Mouse (Mus musculus): Measurements from ENCODE around the gene Selenom. TPM values are rescaled to one million over a fixed set of nuclear protein-coding genes. Genes with fewer than 3 reads are reported as not detected.

Selenom gene
- total RNA-seq, 2 experiments from 2014 or later, result 50.1 to 58.0 TPM

DNA sequence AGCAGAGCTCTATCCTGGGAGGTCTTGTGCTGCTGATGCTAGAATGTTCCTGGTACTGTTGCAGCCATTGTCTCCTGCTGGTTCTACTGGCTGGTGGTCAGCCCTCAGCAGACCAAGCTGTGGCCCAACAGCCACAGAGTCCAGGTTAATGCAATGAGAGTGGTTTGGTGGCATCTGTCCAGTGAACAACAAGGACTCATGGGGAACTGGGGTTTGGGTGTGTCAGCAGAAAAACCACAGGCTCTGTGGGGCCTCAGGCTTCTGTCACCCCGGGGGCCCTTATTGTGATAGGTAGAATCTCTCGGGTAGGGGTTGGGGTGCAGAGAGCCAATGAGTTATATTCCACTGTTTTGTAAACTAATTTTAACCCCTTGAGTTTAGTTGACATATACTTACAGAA, 4.2 kb upstream of the Selenom start:
- DNase-seq (ENCODE audit: low spot score in 2 of 2), result no peak

DNA sequence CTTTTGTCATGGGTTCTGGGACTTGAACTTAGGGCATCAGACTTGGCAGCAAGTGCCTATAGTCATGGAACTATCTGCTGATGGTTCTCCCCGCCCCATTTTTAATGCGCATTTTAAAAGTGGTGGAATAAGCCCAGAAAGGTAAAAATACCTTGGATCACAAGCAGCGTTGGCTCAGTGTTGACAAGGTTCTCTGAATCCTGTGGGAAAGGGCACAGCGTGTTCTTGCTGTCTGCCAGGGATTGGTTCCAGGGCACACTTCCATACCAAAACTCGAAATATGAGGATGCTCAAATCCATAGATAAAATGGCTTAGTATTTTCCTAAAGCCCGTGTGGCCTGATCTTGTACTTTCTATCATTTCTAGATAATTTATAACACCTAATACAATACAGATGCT, 1.2 kb upstream of the Selenom start:
- no peak for DNase-seq (ENCODE audit: low spot score in 2 of 2)

DNA sequence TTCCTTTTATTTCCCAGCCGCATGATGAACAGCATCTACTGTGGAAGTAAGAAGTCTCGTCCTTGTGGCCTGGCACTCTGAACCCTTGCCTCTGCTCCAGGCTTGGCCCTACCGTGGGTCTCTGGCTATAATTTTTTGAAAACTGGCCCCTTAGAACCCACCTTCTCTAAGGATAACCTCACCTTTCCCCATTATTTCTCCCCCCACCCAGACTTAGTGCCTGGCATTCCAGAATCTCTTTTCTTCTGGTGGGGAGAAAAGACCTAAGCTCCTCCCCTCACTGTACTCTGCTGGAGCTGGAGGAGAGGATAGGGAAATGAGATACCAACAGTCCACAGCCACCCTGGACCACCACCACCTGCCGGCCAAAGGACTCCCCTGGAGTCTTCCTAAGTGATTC, 732 bp downstream of the Selenom start:
- DNase-seq (ENCODE audit: low spot score in 2 of 2), result no peak

DNA sequence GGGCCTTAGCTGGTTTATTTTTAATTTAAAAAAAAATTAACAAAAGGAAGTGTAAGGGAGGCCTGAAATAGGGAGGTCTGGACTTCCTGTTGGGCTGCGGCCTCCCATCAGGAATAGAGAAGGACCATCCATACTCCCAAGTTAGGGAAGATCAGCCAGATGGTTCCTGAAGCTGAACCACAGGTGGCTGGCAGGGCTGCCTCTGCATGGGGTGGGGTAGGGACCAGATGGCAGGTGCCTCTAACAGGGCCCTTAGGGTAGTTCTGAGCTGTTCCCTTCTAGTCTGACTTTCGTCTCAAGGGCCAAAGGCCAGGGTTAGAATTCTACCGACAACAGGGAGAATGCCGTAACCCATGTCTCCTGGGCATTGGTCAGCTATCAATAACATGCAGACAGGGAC, 1.2 kb downstream of the Selenom start:
- DNase-seq (ENCODE audit: low spot score in 2 of 2), result no peak

DNA sequence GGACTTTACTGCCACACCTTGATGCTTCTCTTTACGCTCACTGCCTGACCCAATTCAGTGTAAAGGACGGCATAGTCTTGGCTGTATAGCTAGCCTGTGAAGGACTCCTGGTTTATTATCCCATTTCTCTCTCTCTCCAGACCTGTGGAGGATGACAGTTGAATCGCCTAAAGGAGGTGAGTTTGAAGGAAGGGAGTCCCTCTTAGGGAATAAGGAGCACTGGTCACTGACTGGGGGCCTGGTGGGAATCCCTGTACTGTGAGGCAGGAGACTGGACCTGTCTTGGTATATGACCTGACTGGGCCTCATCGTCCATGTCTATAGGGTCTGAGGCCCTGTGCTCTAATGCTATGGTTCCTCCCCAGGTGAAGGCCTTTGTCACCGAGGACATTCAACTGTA, 1.6 kb downstream of the Selenom start:
- no peak for DNase-seq (ENCODE audit: low spot score in 2 of 2)

DNA sequence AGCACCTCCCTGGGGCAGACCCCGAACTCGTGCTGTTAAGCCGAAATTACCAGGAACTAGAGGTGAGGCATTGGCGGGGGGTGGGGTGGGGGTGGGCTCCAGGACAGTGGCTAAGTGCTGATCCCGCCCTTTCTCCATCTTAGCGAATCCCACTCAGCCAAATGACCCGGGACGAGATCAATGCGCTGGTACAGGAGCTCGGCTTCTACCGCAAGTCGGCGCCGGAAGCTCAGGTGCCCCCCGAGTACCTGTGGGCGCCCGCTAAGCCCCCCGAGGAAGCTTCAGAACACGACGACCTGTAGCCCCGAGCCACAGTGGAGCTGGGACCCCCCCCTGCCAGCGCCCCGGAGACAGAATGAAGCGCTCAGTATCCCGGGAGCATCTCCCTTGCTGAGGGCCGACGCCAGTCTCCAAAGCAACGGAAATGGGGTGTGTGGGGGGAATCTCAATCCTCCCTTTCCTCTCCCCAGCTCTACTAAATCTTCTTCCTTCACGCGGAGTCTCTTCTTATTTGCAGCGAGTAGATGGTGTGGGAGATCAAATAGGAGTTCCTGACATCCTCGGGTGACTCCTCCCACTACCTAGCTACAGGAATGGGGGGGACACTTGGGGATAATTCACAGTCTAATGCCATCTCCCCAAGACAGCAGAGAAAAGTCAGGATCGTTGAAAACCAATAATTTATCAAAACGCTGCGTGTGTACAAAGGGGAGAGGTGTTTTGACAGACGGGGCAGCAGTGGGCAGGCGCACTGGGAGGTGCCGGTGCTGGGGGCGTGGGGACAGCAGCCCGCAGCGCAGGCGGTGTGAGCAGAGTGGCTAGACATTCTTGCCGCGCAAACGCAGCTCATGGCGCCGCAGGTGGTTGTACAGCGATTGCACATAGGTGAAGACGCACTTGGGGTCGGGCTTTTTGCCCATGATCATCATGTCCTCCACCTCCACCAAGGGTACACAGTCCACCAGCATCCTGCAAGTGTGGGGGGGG, 2.7 kb downstream of the Selenom start:
- no peak for DNase-seq (ENCODE audit: low spot score in 2 of 2)

DNA sequence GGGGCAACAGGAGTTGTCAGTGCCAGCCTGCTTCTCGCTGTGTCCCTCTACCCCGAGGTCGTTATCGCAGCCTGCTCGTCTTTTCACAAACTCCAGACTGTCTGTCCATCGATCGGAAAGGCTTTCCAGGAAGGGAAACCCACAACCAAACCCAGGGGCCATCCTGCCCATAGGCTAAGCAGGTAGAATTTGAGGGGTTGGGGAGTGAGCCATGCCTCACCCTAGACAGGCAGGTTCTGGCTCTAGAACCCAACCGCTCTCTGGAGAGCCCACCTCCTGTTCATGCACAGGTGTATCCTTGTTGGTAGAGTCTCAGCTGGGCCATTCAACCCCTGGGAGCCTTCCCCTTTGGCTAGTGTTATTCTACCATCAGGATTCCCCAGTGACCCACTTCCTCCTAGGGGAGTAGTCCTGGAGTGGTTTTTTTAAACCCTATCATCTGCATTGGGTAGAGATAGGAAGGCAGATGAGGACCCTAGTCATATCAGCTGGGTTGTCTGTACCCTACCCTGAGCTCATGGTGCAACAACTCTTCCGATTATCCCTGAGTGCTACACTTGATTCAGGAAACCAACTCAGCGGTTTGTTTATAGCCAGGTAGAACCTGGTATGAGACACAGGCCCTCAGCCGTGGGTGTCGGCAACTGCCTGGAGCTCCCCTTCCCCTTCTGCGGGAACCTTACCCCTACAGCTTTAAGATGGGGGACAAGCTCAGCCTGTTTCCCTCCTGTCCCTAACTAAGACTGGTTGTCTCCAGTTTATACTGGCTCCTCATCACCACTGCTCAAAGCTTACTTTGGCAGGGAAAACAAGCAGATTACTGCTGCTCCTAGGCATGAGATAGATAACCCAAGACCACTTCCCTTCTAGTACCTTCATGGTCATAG, 3.6 kb downstream of the Selenom start:
- no peak for DNase-seq (ENCODE audit: low spot score in 2 of 2)

DNA sequence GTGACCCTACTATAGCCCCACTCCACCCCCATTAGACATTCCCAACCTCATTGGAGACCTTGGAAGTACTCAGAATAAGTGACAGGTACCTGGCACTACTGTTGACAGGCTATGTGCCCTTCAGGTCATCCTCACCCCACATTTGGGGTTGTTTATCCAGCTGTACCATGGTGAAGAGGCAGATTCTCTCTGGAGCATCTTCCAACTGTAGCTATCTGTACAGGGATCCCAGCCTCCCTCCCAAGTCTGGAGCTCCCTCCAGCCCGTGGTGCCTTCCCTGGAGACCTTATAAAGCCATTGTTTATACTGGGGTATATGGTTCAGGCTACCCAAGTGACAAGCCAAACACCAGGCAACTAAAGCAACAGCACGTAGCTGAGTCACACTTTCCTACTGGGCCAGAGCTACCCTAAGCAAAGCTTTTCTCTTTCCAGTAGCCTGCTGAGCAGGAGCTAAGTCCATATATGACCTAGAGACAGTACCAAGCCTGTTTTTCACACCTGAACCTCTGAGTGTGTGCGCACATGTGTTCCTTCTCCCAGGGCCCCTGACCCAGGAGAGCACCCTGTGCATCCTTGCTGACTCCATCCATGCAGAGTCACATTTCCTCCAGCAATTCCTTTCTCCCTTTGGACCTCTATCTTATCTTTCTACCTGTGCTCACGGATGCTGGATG, 4.7 kb downstream of the Selenom start:
- no peak for DNase-seq (ENCODE audit: low spot score in 2 of 2)

DNA sequence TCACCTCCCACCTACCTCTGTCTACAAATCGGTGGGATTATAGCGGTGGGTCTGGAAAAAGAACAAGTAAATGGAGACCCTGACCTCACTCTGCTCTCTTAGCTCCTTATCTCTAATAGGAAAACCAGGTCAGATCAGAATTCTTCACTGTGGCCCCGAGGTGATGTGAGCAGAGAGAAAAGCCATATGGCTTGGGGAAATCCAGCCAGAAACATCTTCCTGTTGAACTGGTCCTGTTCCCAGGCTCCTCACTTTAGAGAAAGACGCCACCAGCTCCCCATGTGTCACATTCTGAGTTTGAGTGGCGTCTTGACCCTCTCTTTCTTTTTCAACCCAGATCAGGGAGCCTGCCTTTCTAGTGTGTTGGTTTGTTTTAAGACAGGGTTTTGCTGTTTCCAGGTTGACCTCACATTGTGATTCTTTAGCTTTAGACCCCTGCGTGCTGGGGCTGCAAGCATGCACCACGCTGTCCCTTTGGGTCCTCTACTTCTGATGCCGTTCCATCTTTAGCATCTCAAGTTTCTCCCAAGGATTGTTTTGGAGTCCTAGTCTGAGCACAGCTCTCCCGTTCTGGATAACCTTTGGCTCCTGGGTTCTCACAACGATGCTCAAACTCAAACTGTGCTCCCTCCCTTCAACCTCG, 5.4 kb downstream of the Selenom start:
- no peak for DNase-seq (ENCODE audit: low spot score in 2 of 2)

DNA sequence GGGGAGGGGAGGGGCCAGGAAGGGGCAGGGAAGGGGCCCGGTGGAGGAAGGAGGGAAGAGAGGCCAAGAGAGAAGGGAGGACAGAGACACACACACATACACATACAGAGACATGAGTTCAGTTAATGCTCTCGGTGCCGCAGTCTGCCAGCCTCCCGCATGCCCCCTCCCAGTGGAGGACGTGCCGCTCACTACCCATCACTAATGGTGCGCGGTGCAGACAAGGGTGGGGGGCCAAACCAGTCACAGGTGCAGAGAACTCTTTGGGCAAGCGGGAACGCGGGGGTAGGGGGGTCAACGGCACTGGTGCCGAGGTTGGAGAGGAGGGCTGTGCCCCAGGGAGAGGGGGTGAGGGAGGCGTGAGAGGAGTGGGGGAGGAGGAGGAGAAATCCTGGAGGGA, 6.4 kb downstream of the Selenom start:
- no peak for DNase-seq (ENCODE audit: low spot score in 2 of 2)

DNA sequence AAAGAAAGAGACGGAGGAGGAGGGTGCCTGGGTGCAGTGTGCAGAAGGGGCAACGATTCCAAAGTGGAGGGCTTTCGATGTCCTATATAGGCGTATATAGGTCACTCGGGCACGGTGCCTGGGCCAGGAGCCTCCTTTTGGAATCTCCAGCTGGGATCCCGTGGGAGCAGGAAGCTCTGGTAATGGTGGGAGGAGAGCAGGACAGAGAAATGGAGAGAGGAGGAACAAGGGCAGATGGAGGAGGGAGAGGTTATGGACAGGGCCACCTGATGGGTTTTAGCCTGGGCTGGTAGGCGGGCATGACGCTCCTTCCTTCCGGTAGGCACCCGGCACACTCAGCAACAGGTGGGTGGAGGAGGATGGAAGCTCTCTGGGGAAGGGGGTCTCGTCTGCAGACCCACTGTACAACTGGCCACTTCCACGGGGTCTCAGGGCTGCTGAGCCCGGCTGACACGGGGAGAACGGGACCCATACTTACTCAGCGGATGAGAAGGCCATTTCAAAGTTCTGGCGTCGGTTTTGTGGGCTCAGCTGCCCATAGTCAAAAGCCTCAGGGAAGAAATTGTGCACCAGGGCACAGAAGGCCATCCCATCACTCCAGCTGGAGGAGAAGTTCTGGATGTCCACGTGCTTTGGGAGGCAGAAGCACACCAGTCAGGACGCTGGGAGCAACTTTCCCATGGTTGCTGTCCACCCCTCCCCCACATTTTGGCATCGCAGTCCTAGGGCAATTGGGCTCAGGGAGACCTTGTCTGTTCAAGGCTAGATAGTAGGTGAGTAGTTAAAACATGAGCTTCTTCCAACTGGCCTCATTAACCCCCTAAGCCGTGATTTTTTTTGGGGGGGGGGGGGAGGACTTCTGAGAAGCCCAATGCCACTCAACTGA, 7.1 kb downstream of the Selenom start:
- DNase-seq (ENCODE audit: low spot score in 2 of 2), result no peak

DNA sequence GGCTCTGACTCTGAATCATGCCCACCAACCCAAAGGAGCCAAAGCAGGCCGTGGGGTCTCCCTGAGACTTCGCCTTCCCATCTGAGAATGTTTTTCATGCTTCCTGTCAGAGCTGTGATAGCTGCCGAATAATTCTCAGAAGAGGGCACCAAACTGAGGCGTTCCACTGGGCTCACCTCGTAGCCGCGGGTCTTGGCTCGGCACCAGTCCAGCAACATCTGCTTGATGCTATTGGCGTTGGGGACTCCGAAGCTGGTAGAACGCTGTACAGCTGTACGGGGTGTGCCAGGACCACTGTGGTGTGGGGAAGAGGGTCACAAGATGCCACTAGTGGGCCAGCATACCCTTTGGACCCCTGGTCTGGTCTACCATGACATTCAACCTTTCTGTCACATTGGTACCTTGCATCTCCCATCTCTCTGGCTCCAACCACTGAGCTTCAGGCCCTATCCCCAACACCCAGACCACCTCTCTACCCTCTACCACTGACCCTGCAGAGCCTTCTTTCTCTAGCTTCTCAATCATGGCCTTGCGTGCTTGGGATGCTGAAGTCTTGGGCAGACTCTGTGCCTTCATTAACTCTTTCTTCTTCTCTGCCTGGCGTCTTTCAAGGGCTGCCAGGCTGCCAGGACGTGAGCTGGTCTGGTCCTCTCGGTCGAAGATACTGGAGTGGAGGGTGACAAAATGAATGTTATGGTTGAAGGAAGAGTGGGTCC, 8.0 kb downstream of the Selenom start:
- DNase-seq (ENCODE audit: low spot score in 2 of 2), result no peak

DNA sequence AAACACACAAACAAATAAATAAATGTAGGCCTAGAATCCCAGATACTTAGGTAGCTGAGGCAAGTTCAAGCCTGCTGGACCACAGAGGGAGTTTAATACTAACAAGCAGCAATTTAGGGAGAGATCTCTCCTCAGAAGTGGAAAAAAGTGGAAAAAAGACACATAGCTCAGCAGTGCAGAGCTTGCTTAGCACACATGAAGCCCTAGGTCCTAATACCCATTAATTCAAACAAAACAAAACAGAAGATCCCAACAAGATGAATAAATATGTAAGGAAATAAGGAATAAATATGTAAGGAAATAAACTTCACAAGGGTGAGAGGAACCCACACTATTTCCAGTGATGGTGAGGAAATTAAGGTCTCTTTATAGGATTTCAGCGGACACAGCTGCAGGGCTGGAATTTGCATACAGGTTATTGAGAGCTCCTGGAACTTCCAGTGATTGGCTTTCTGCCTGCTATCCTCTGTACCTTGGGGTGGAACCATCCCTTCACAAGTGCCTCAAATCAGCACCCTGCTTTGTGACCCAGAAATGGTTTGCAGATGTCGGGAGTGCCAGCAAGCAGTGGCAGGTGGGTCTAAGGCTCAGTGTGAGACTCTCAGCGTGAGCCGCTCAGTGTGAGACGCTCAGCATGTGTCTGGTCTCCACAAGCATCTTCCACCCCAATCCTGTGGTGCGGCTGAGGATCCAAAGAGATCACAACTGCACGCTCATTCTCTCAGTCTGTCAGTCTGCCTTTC, 9.5 kb downstream of the Selenom start:
- no peak for DNase-seq (ENCODE audit: low spot score in 2 of 2)

DNA sequence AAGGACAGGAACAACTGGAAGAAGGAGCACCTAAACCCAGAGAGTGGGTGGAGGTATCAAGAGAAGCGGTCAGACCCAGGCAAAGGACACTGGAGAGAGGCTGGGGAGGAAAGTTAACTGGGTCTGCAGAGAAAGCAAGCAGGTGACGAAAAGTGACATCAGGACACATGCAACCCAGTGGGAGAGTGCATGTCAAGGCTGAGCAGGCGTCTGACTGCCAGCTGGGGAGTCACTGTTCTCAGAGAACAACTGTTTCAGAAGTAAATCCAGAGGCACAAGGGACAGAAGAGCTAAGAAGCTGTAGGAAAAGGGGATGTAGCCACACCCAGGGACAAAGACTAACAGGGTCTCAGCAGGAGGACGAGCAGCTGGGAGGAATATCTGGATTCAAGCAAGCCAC, 11.1 kb downstream of the Selenom start:
- no peak for DNase-seq (ENCODE audit: low spot score in 2 of 2)

DNA sequence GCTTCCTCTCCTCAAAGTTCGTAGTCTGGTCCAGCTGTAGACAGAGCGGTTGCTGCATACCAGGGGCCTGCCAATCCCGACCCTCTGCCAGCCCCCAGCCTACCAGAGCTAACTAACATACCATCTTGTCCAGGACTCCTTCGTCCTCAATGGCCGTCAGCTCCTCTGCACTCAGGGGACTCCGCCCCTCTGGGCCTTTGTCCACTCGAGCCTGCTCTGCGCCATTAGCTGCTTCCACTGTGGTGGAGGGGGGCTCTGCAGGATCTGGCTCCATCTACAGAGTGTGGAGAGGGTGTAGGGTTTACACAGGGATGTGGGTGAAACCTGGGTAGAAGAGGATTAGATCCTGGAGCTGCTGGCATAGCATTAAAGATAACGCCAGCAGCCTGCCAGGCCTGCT, 11.7 kb downstream of the Selenom start:
- DNase-seq (ENCODE audit: low spot score in 2 of 2), result no peak

DNA sequence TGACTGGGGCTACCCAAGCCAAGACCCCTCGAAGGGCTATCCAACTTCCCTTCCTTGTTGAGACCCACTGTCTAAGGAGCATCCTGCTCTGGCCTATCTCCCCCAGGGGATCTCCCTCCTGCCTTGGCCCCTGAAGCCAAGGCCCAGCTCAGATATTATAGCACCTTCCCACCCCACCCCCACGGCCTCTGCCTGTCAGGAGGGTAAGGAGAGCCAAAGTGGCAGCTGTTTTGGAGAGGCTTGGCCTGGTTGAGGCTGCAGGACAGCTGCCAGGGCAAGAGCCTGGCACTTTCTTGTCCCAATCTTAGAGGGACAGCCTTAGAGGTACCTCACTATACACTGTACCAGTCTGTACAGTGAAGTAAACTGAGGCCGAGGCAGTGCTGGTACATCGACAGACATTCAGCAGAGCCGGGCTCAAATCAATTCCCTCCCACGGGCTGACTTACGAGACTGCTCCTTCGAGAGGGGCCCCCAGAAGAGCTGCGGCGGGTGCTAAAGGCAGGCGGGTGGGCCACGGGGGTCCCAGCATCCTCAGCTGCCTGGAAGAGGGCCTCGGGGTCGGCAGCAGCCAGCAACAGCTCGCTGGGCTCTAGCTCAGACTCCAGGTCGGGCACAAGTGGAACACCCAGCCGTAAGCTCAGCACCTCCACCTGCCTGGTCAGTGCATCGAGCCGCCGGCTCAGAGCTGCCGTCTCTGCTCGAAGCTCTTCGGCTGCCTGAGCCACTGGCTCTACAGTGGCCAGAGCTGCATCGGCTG, 12.7 kb downstream of the Selenom start:
- DNase-seq (ENCODE audit: low spot score in 2 of 2), result no peak

DNA sequence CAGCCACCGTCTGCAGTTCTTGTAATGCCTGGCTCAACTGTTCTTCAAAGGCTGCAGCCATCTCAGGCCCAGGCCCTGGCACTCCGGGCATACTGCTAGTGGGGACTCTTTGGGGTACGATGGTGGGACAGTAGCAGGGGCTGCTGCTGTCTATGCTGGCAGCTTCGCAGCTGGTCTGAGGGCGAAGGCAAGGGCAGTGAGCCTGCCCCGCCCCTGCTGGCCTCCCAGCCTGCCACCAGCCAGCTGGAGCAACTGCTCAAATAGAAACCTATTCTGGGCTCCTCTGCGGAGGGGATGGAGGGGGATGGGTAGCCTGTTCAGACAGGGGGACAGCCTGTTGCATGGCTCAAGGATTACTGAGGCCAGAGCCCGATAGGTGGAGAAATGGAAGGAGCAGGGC, 13.3 kb downstream of the Selenom start:
- DNase-seq (ENCODE audit: low spot score in 2 of 2), result no peak

DNA sequence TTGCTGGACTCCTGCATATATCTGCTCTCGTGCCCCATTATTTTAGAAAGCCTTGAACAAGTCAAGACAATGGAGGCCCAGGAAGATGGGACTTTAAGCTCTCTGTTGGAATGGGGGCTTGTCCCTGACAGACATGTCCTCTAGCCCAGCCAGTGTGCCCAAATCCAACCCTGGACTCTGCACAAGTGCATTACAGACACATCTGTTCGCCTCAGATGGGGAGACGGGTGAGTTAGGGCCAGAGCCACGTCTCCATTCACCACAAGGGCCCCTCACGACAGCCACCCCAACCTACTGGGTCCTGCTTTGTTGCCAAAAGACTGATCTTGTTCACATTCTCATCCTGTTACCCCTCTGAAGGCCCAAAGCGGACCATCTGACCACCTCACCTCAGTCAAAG, 13.7 kb downstream of the Selenom start:
- DNase-seq (ENCODE audit: low spot score in 2 of 2), result no peak
